Mouse (Mus musculus): ENCODE results near the gene Retreg2.

GRCm38 (mm10) chr1:75192452-75192851, 49.9 kb downstream of the Retreg2 start:
- no peak for TF ChIP-seq ZC3H11A (IDR thresholded peaks at IDR 0.05; ENCODE audit: borderline replicate concordance, low read depth, low read length)
- TF ChIP-seq HCFC1 (IDR thresholded peaks at IDR 0.05; ENCODE audit: borderline replicate concordance, insufficient read depth, low read length): no peak
- TF ChIP-seq CHD2 (IDR thresholded peaks at IDR 0.05; ENCODE audit: low read depth, low read length): no peak
- no peak for TF ChIP-seq ZNF384 (IDR thresholded peaks at IDR 0.05; ENCODE audit: low read depth, low read length)
